Mouse (Mus musculus) lung, postnatal 0 days (tissue): Measurements from ENCODE around the gene Mtmr11. TPM values are rescaled to one million over a fixed set of nuclear protein-coding genes. Genes with fewer than 3 reads are reported as not detected.
A peak's percentile ranks its signal among the peaks of the same experiment; 100 is the strongest.

Experiments used
- ATAC-seq: fragments of 200-750 bp; cut with Nextera tagmentation; 2 replicates; pipeline ENCODE4 v1.8.0; 2017; ENCODE audit warnings: moderate library complexity
- DNase-seq: peaks from one replicate; pipeline ENCODE4 v3.0.0-alpha.2; 2016; ENCODE audit warnings: low spot score
- H3K27ac ChIP-seq: fragments of 300-500 bp; sonication (generic); 2 replicates; pipeline ENCODE4 v1.5.1; 2014; ENCODE audit warnings: antibody characterized with exemption, mild to moderate bottlenecking, low read length, mixed read lengths
- H3K27me3 ChIP-seq: fragments of 300-500 bp; sonication (generic); replicated peaks from 2 replicates; pipeline ENCODE4 v1.6.1; 2014; ENCODE audit warnings: low read length, mixed read lengths; ENCODE audit not compliant: insufficient read depth
- H3K36me3 ChIP-seq: fragments of 300-500 bp; sonication (generic); 2 replicates; pipeline ENCODE4 v1.6.1; 2014; ENCODE audit warnings: low read length, mixed read lengths; ENCODE audit not compliant: insufficient read depth
- H3K4me1 ChIP-seq: fragments of 300-500 bp; sonication (generic); 2 replicates; pipeline ENCODE4 v1.6.1; 2014; ENCODE audit warnings: antibody characterized with exemption, low read depth, low read length, mixed read lengths; ENCODE audit not compliant: insufficient read depth
- H3K4me2 ChIP-seq: fragments of 300-500 bp; sonication (generic); replicated peaks from 2 replicates; pipeline ENCODE4 v1.6.1; 2014; ENCODE audit warnings: low read depth, mild to moderate bottlenecking, low read length, moderate library complexity, mixed read lengths
- H3K4me3 ChIP-seq: fragments of 300-500 bp; sonication (generic); 2 replicates; pipeline ENCODE4 v1.5.1; 2014; ENCODE audit warnings: low read depth, low read length
- H3K9ac ChIP-seq: fragments of 300-500 bp; sonication (generic); replicated peaks from 2 replicates; pipeline ENCODE4 v1.6.1; 2014; ENCODE audit warnings: low read depth, mild to moderate bottlenecking
- H3K9me3 ChIP-seq: fragments of 300-500 bp; sonication (generic); 2 replicates; pipeline ENCODE4 v1.6.1; 2016; ENCODE audit warnings: low read length, mixed read lengths
- CTCF ChIP-seq: IDR thresholded peaks from 2 replicates; pipeline ENCODE4 v1.5.1; 2016; ENCODE audit warnings: antibody characterized with exemption, mild to moderate bottlenecking
- EP300 ChIP-seq: IDR thresholded peaks from 2 replicates; pipeline ENCODE4 v1.6.1; 2016; ENCODE audit warnings: antibody characterized with exemption, mild to moderate bottlenecking, control low read depth
- WGBS: fragments of 180-500 bp; shearing (Covaris S2); extraction: QIAGEN DNeasy Blood & Tissue Kit; methylation state at CpG from one replicate; pipeline ENCODE4 v1.1.7; 2014; 5-methylcytosine and 5-hydroxymethylcytosine counted together
- polyA plus RNA-seq: library from polyadenylated mRNA; unstranded; fragments of >200 nt; fragmentation: Nextera tagmentation; extraction: Ambion mirVana; gene quantifications from 2 replicates; pipeline ENCODE4 v1.2.1, GENCODE M21; 2015

Gene Mtmr11
- 7.5 and 11.3 TPM in 2 replicates for polyA plus RNA-seq

- no peaks in the 10 kb centered on the region for H3K9me3 ChIP-seq
- peak within 1 kb of the TSS; percentile 88 for H3K4me2 ChIP-seq
- H3K9ac ChIP-seq: peak within 1 kb of the TSS; percentile 44
- peak within 1 kb of the TSS; percentile 63 for H3K27ac ChIP-seq
- H3K36me3 ChIP-seq: no peaks in the 10 kb centered on the region
- H3K4me1 ChIP-seq: peaks cover 16% of the 10 kb centered on the region; the same call in 1 of the 2 replicates
- DNase-seq (peak; percentile 82), ATAC-seq (peak; percentile 22; the same call in 1 of the 2 replicates)
- WGBS: 8% methylated on average over 16 of the region's 16 CpGs
- peak within 1 kb of the TSS; percentile 43 for H3K4me3 ChIP-seq
- no peak for TF ChIP-seq EP300
- no peak for TF ChIP-seq CTCF
- H3K27me3 ChIP-seq: no peaks in the 10 kb centered on the region
These were observed at the start of gene Mtmr11 for GRCm38 (mm10) chr3:96161869-96162840. Gene Mtmr11, plus strand, starts transcription at chr3:96162004.

GRCm38 (mm10) chr3:96113251-96113650, 48.6 kb upstream of the Mtmr11 start:
- Histone ChIP-seq H3K27ac (0 out of 2 replicates have a peak overlapping the region, but pooled peaks have one; percentile 38), H3K9me3 (no peaks in the 10 kb centered on the region), H3K27me3 (no peaks in the 10 kb centered on the region), H3K4me1 (peaks cover 9% of the 10 kb centered on the region; the same call in 1 of the 2 replicates), H3K4me3 (no peak overlapping the region), H3K4me2 (no peak overlapping the region), H3K9ac (no peak overlapping the region), H3K36me3 (no peaks in the 10 kb centered on the region)
- 33% methylated on average over 3 of the region's 3 CpGs for WGBS
- peak; percentile 17 for DNase-seq
- peak; percentile 21; the same call in 1 of the 2 replicates for ATAC-seq
- TF ChIP-seq CTCF: no peak
- TF ChIP-seq EP300: peak; percentile 51; the same call in 1 of the 2 replicates

- Histone ChIP-seq H3K4me1 (peaks cover 5% of the 10 kb centered on the region; the same call in 1 of the 2 replicates), H3K27me3 (no peaks in the 10 kb centered on the region), H3K36me3 (no peaks in the 10 kb centered on the region), H3K9me3 (no peaks in the 10 kb centered on the region), H3K27ac (no peak overlapping the region), H3K4me2 (no peak overlapping the region), H3K4me3 (no peak overlapping the region), H3K9ac (no peak overlapping the region)
- TF ChIP-seq CTCF (no peak), EP300 (no peak)
- WGBS: 63% methylated on average over 2 of the region's 2 CpGs
- ATAC-seq (no peak), DNase-seq (no peak)
These were observed 43.7 kb upstream of the Mtmr11 start for GRCm38 (mm10) chr3:96118142-96118541.

GRCm38 (mm10) chr3:96118702-96119101, 43.1 kb upstream of the Mtmr11 start:
- DNase-seq (no peak), ATAC-seq (no peak)
- no peak overlapping the region for H3K9ac ChIP-seq
- no peaks in the 10 kb centered on the region for H3K9me3 ChIP-seq
- no peaks in the 10 kb centered on the region for H3K27me3 ChIP-seq
- no peak overlapping the region for H3K4me3 ChIP-seq
- H3K4me2 ChIP-seq: no peak overlapping the region
- H3K27ac ChIP-seq: no peak overlapping the region
- TF ChIP-seq EP300: no peak
- TF ChIP-seq CTCF: no peak
- H3K4me1 ChIP-seq: no peaks in the 10 kb centered on the region
- H3K36me3 ChIP-seq: no peaks in the 10 kb centered on the region
- 83% methylated on average over 2 of the region's 2 CpGs for WGBS

GRCm38 (mm10) chr3:96124235-96124634, 37.6 kb upstream of the Mtmr11 start:
- no peak overlapping the region for H3K27ac ChIP-seq
- DNase-seq (no peak), ATAC-seq (no peak)
- WGBS: 89% methylated on average over 5 of the region's 5 CpGs
- H3K4me2 ChIP-seq: no peak overlapping the region
- H3K9me3 ChIP-seq: no peaks in the 10 kb centered on the region
- TF ChIP-seq EP300: no peak
- TF ChIP-seq CTCF: no peak
- no peaks in the 10 kb centered on the region for H3K36me3 ChIP-seq
- no peak overlapping the region for H3K9ac ChIP-seq
- no peaks in the 10 kb centered on the region for H3K27me3 ChIP-seq
- no peak overlapping the region for H3K4me3 ChIP-seq
- H3K4me1 ChIP-seq: no peaks in the 10 kb centered on the region; the same call in 1 of the 2 replicates

- H3K4me2 ChIP-seq: no peak overlapping the region
- peak; percentile 75 for ATAC-seq
- H3K27ac ChIP-seq: no peak overlapping the region
- no peak overlapping the region for H3K4me3 ChIP-seq
- peak; percentile 56 for DNase-seq
- no peaks in the 10 kb centered on the region for H3K27me3 ChIP-seq
- H3K4me1 ChIP-seq: no peaks in the 10 kb centered on the region; the same call in 1 of the 2 replicates
- TF ChIP-seq CTCF: no peak
- TF ChIP-seq EP300: peak; percentile 38; the same call in 1 of the 2 replicates
- no peak overlapping the region for H3K9ac ChIP-seq
- no peaks in the 10 kb centered on the region for H3K9me3 ChIP-seq
- H3K36me3 ChIP-seq: no peaks in the 10 kb centered on the region
These were observed 33.7 kb upstream of the Mtmr11 start for GRCm38 (mm10) chr3:96128128-96128527.
